In the genomic region with DNA sequence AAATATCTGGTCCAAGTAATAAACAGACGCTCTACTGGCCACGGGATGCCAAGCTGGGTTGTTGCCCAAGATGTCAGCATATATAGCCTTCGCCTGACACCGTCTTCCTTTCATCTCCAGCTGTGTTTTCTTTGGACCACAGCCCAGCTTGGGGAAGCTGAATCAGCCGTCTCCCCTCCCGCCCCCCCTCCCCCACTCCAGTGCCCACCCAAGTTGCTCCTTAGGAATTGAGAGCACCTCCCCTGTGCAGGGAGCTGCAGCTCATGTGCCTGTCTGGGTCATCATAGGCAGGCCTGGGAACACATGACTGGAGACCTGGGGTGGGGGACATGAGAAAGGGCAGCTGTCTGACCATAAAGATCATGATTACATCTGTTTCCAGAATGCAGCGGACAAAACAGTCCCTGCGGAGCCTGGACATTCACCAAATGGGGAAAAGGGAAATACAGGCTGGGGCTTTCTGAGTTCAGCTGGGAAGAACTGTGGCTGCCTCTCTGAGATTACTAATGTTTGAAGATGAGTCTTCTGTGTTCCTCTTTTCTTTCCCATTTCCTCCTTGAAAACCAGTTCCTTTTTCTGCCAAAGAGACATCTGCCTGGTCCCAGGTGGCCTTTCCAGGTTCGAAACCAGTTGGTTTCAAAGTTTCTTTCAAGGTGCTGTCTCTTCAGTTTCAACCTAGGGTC, we compare ENCODE assay signal across 7 mouse cellular contexts. TPM values are rescaled to one million over a fixed set of nuclear protein-coding genes. Genes with fewer than 3 reads are reported as not detected.
DNase-seq lines count a peak whose midpoint lies in the region; ATAC-seq and TF ChIP-seq lines count a peak whose summit lies in the region.

No protein-coding gene starts in this region.

- peak; percentile 72 for DNase-seq in 3T3-L1 (ENCODE audit: low read depth, low spot score)
- peak; percentile 35 to 46 for DNase-seq in B cell, adult 2 months
- DNase-seq in heart, postnatal 0 days (ENCODE audit: low spot score) = peak; percentile 61
- DNase-seq in testis, postnatal 10 days (ENCODE audit: low spot score) = peak; percentile 81

- peak overlapping the region; percentile 57 for H3K27ac ChIP-seq in embryonic facial prominence, embryonic 12.5 days
- H3K27ac ChIP-seq in heart, postnatal 0 days (ENCODE audit: low read depth) = peak overlapping the region; percentile 62
- peak overlapping the region; percentile 94 for H3K27ac ChIP-seq in lung, embryonic 15.5 days

- no peak overlapping the region for H3K4me3 ChIP-seq in embryonic facial prominence, embryonic 12.5 days
- no peak overlapping the region for H3K4me3 ChIP-seq in heart, postnatal 0 days (ENCODE audit: low read depth, low read length)
- no peak overlapping the region for H3K4me3 ChIP-seq in lung, embryonic 15.5 days

- H3K9ac ChIP-seq in embryonic facial prominence, embryonic 12.5 days = no peak overlapping the region
- no peak overlapping the region for H3K9ac ChIP-seq in heart, postnatal 0 days (replicated peaks; ENCODE audit: low read depth, low read length)
- no peak overlapping the region for H3K9ac ChIP-seq in lung, embryonic 15.5 days

- no peaks in the 10 kb centered on the region for H3K36me3 ChIP-seq in embryonic facial prominence, embryonic 12.5 days
- no peaks in the 10 kb centered on the region for H3K36me3 ChIP-seq in heart, postnatal 0 days (replicated peaks; ENCODE audit: control insufficient read depth, insufficient read depth, low read length)
- no peaks in the 10 kb centered on the region for H3K36me3 ChIP-seq in lung, embryonic 15.5 days

- TF ChIP-seq CTCF in heart, postnatal 0 days (IDR thresholded peaks at IDR 0.05; ENCODE audit: low read depth) = no peak

- WGBS in embryonic facial prominence, embryonic 12.5 days = 37% methylated on average over 9 of the region's 9 CpGs
- WGBS in heart, postnatal 0 days = 32% methylated on average over 9 of the region's 9 CpGs
- WGBS in lung, embryonic 15.5 days = 20% methylated on average over 9 of the region's 9 CpGs

- TF ChIP-seq EP300 in heart, postnatal 0 days (IDR thresholded peaks at IDR 0.05; ENCODE audit: low read depth) = no peak

- peaks cover 25% of the 10 kb centered on the region for H3K4me1 ChIP-seq in embryonic facial prominence, embryonic 12.5 days
- peaks cover 19% of the 10 kb centered on the region for H3K4me1 ChIP-seq in heart, postnatal 0 days (ENCODE audit: control insufficient read depth, insufficient read depth)
- H3K4me1 ChIP-seq in lung, embryonic 15.5 days = peaks cover 55% of the 10 kb centered on the region

- H3K27me3 ChIP-seq in embryonic facial prominence, embryonic 12.5 days = peaks cover 15% of the 10 kb centered on the region; the same call in 1 of the 2 replicates
- H3K27me3 ChIP-seq in heart, postnatal 0 days (ENCODE audit: control insufficient read depth, insufficient read depth, low read length) = peaks cover 15% of the 10 kb centered on the region; the same call in 1 of the 2 replicates
- H3K27me3 ChIP-seq in lung, embryonic 15.5 days = no peaks in the 10 kb centered on the region

- no peaks in the 10 kb centered on the region for H3K9me3 ChIP-seq in embryonic facial prominence, embryonic 12.5 days
- H3K9me3 ChIP-seq in heart, postnatal 0 days (replicated peaks; ENCODE audit: control insufficient read depth, low read length) = no peaks in the 10 kb centered on the region
- no peaks in the 10 kb centered on the region for H3K9me3 ChIP-seq in lung, embryonic 15.5 days

- H3K4me2 ChIP-seq in embryonic facial prominence, embryonic 12.5 days (replicated peaks) = no peak overlapping the region
- H3K4me2 ChIP-seq in heart, postnatal 0 days (ENCODE audit: low read depth, low read length) = no peak overlapping the region
- H3K4me2 ChIP-seq in lung, embryonic 15.5 days = 0 out of 2 replicates have a peak overlapping the region, but pooled peaks have one; percentile 16

- ATAC-seq in embryonic facial prominence, embryonic 12.5 days (ENCODE audit: insufficient number of reproducible peaks, insufficient read depth, low FRiP score, low TSS enrichment) = 0 out of 2 replicates have a peak, but pooled peaks have one; percentile 38
- peak; percentile 13 for ATAC-seq in heart, postnatal 0 days (ENCODE audit: insufficient read depth, low read depth)
- ATAC-seq in lung, embryonic 15.5 days (ENCODE audit: borderline replicate concordance, extremely low read depth, low FRiP score, low TSS enrichment) = peak; percentile 86
- ATAC-seq in CD4-positive, CD25-positive, alpha-beta regulatory T cell, adult 4 months = no peak

RNA-seq across cellular contexts. Expression of a gene that starts 4.8 kb away (rescaled TPM):
- 57.8 and 59.4 TPM in 2 replicates for polyA plus RNA-seq in embryonic facial prominence, embryonic 12.5 days (2016; fragmentation: Nextera tagmentation; extraction: Ambion mirVana)
- 7.7 and 10.4 TPM in 2 replicates for total RNA-seq in heart, postnatal 0 days (2014; rRNA removed; ENCODE audit: low replicate concordance)
- 8.3 and 8.6 TPM in 2 replicates for polyA plus RNA-seq in heart, postnatal 0 days (2015; fragmentation: Nextera tagmentation; extraction: Ambion mirVana)
- polyA plus RNA-seq in lung, embryonic 15.5 days (2015; fragmentation: Nextera tagmentation; extraction: Ambion mirVana) = 149 and 169 TPM in 2 replicates
- polyA plus RNA-seq in CD4-positive, CD25-positive, alpha-beta regulatory T cell, adult 4 months (2017; shearing (Covaris generic)) = under 1 TPM; 0.34 to 0.98 TPM

RNA-seq across cellular contexts. Expression of a gene that starts 16.8 kb away (rescaled TPM):
- polyA plus RNA-seq in embryonic facial prominence, embryonic 12.5 days (2016; fragmentation: Nextera tagmentation; extraction: Ambion mirVana) = 83.0 and 89.9 TPM in 2 replicates
- 51.8 and 63.6 TPM in 2 replicates for total RNA-seq in heart, postnatal 0 days (2014; rRNA removed; ENCODE audit: low replicate concordance)
- polyA plus RNA-seq in heart, postnatal 0 days (2015; fragmentation: Nextera tagmentation; extraction: Ambion mirVana) = 50.6 and 54.2 TPM in 2 replicates
- polyA plus RNA-seq in lung, embryonic 15.5 days (2015; fragmentation: Nextera tagmentation; extraction: Ambion mirVana) = 74.4 and 75.2 TPM in 2 replicates
- 100 to 1,000 TPM; 106 to 115 TPM for polyA plus RNA-seq in CD4-positive, CD25-positive, alpha-beta regulatory T cell, adult 4 months (2017; shearing (Covaris generic))

RNA-seq across cellular contexts. Expression of a gene that starts 29.1 kb away (rescaled TPM):
- polyA plus RNA-seq in embryonic facial prominence, embryonic 12.5 days (2016; fragmentation: Nextera tagmentation; extraction: Ambion mirVana) = 6.7 and 7.4 TPM in 2 replicates
- 57.1 and 103 TPM in 2 replicates for total RNA-seq in heart, postnatal 0 days (2014; rRNA removed; ENCODE audit: low replicate concordance)
- 68.4 and 76.5 TPM in 2 replicates for polyA plus RNA-seq in heart, postnatal 0 days (2015; fragmentation: Nextera tagmentation; extraction: Ambion mirVana)
- polyA plus RNA-seq in lung, embryonic 15.5 days (2015; fragmentation: Nextera tagmentation; extraction: Ambion mirVana) = 6.6 and 7.5 TPM in 2 replicates
- 1 to 10 TPM in 1 of 2 experiments, under 1 TPM in 1; 0.65 to 1.6 TPM for polyA plus RNA-seq in CD4-positive, CD25-positive, alpha-beta regulatory T cell, adult 4 months (2017; shearing (Covaris generic))

RNA-seq across cellular contexts. Expression of a gene that starts 29.6 kb away (rescaled TPM):
- polyA plus RNA-seq in embryonic facial prominence, embryonic 12.5 days (2016; fragmentation: Nextera tagmentation; extraction: Ambion mirVana) = 120 and 124 TPM in 2 replicates
- 259 and 263 TPM in 2 replicates for total RNA-seq in heart, postnatal 0 days (2014; rRNA removed; ENCODE audit: low replicate concordance)
- 133 and 134 TPM in 2 replicates for polyA plus RNA-seq in heart, postnatal 0 days (2015; fragmentation: Nextera tagmentation; extraction: Ambion mirVana)
- 131 and 139 TPM in 2 replicates for polyA plus RNA-seq in lung, embryonic 15.5 days (2015; fragmentation: Nextera tagmentation; extraction: Ambion mirVana)
- 100 to 1,000 TPM; 211 to 247 TPM for polyA plus RNA-seq in CD4-positive, CD25-positive, alpha-beta regulatory T cell, adult 4 months (2017; shearing (Covaris generic))

RNA-seq across cellular contexts. Expression of a gene that starts 34.0 kb away (rescaled TPM):
- 0.22 TPM in 1 of 2 replicates, not detected in the other for polyA plus RNA-seq in embryonic facial prominence, embryonic 12.5 days (2016; fragmentation: Nextera tagmentation; extraction: Ambion mirVana)
- total RNA-seq in heart, postnatal 0 days (2014; rRNA removed; ENCODE audit: low replicate concordance) = not detected in 2 replicates
- polyA plus RNA-seq in heart, postnatal 0 days (2015; fragmentation: Nextera tagmentation; extraction: Ambion mirVana) = not detected in 2 replicates
- not detected in 2 replicates for polyA plus RNA-seq in lung, embryonic 15.5 days (2015; fragmentation: Nextera tagmentation; extraction: Ambion mirVana)
- polyA plus RNA-seq in CD4-positive, CD25-positive, alpha-beta regulatory T cell, adult 4 months (2017; shearing (Covaris generic)) = not detected
